Mouse (Mus musculus) ovary, postnatal 36 days (tissue): Measurements from ENCODE around the gene Tceal9.
"Not testable (repeated sequence)": the region's sequence is repeated elsewhere in the genome, so short reads cannot be mapped to it uniquely, and the experiment has no call there.

Experiments used
- DNase-seq: peaks from one replicate; pipeline ENCODE4 v3.0.0; 2022; ENCODE audit warnings: low spot score, mixed read lengths

Tceal9 gene

DNA sequence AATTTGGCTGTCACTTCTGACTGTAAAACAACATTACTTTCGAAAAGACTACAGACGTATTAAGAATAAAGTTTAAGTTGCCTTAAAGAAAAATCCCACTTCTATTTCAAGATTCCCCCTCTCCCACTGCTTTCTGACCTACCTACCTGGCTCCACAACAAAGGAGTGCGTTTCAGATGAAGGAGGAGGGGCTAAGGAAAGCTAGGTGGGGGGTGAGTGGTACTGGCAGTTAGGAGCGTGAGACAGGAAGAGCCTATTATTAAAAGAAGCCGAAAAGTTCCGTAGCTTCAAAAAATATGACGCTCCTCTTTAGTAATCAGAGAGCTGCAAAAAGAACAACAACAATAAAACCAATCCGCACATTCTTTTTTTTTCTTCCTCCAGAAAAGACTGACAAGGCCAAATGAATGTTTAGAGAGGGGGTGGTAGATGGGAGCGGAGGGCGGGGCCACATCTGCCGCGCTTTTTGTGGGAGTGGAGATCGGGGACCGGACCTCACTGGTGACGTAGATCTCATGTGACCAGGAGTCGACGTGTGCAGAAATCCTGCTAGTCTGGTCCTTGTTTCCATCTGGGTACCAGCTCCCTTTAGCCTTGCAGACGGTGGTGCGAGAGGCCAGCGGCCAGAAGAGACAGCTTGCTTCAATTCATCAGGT, at the start of gene Tceal9:
Gene Tceal9, plus strand, starts transcription at position 506 of the 656 bp plus-strand sequence.
- peak; percentile 78 for DNase-seq

- no peak for DNase-seq
These were observed 49.5 kb upstream of the Tceal9 start for GRCm38 (mm10) chrX:136195193-136195944.

GRCm38 (mm10) chrX:136196873-136197272, 48.0 kb upstream of the Tceal9 start:
- peak; percentile 26 for DNase-seq

DNA sequence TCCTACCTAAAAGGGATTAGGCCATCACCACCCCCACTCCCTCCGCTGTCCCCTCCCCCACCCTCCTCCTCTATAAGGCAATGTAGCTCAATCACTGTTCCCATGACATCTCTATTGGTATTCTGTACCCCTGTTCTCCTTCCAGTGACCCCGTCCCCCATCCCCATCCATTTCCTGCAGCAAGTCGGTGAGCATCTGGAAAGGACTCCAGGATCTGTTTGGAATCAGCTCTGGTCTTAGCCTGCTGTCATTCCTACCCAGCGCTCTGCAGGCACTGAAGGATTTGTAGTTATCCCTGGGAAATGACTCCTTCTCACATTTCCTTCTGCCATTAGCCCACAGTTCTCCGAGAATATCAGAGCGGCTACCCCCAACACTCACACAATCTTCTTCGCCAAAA, 41.6 kb upstream of the Tceal9 start:
- DNase-seq = no peak

- no peak for DNase-seq
These were observed 41.2 kb upstream of the Tceal9 start, which contains the start of gene Tceal5 for GRCm38 (mm10) chrX:136203664-136204066. Gene Tceal5, minus strand, starts transcription at chrX:136203876.

- DNase-seq = no peak
These were observed 40.5 kb upstream of the Tceal9 start for GRCm38 (mm10) chrX:136204406-136204805.

- DNase-seq = no peak
These were observed 31.5 kb upstream of the Tceal9 start for GRCm38 (mm10) chrX:136213396-136213795.

- not testable (repeated sequence) for DNase-seq
These were observed 29.9 kb upstream of the Tceal9 start, which contains the start of the genes Tceal7 and Bex1 for GRCm38 (mm10) chrX:136214729-136215677. Gene Tceal7, plus strand, starts transcription at chrX:136214779. Gene Bex1, minus strand, starts transcription at chrX:136215513.

DNA sequence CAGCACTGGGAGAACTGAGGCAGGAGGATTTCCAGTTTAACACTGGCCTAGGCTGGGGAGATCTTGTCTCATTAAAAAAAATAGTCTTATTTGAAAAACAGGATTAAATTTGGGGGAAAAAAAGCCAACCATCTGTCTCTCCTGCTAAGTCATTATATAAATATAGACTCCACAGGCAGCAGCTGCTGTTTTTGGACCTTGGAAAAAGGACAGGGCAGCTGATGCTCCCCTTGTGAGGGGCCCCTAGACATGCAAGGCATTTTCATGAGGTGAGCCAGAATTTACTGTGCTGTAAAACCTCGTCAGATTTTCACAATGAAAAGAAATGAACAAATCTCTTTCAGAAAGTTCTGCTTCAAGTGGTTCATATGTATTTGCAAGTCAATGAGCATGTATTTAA, 28.6 kb upstream of the Tceal9 start:
- DNase-seq = no peak

GRCm38 (mm10) chrX:136223714-136224113, 21.2 kb upstream of the Tceal9 start:
- no peak for DNase-seq

GRCm38 (mm10) chrX:136227768-136228167, 17.1 kb upstream of the Tceal9 start:
- DNase-seq = no peak

DNA sequence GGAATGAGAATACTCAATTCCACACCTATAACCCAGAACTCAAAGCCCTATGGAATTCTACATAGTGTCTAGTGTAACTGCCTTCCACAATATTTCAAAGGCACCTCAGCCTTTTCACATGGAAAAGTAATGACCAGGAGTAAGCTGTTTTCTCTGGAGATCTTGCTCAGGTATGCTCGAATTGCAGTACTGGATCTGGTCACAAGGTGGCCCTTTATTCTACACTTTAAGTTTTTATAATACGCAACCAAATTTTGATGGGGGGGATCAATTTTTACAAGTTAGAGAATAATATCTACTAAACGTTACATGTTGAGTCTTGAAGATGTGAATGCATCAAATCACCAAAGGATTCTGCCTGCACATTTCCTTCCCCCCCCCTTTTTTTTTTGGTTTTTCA, 6.8 kb upstream of the Tceal9 start:
- DNase-seq = no peak

- DNase-seq = no peak
These were observed 1.7 kb upstream of the Tceal9 start for GRCm38 (mm10) chrX:136243181-136243580.

GRCm38 (mm10) chrX:136245521-136246071, 717 bp downstream of the Tceal9 start:
- DNase-seq = peak; percentile 45

DNA sequence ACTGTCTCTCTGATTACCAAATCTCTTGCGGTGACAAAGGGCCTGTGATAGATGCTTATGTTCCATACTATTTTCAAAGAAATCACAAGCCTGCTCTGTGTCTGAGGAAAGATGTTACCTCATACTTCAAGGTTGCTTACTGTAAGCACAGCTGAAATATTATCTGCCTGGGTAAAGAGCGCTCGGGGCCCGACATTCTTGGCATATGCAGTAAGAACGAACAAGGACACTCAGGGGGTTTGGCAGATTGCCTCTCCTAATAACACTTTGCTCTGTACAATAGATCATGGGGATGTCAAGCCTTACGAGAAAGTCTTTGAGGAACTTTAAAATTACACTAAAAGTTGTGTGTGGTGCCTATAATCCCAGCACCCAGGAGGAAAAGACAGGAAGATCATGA, 3.9 kb downstream of the Tceal9 start:
- peak; percentile 32 for DNase-seq

DNA sequence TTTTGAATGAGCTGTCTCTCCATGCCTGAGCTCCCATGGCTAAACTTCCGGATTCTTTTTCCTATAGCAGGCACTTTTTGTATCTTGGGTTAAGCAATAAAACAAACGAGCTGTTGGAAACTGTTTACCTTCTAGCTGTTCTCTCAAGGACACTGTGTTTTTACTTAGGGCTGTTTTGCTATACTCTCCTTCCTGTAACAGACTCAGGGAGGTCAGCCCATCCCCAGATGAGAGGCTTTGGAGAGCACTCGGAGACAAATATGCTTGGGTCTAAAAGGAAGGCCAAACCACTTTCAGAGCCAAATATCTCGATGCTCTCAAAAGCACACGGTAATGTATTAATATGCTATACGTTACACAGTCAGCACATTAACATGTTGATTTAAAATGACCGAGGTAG, 4.8 kb downstream of the Tceal9 start:
- no peak for DNase-seq

- DNase-seq = no peak
These were observed 7.3 kb downstream of the Tceal9 start for GRCm38 (mm10) chrX:136252023-136252729.

- no peak for DNase-seq
These were observed 22.8 kb downstream of the Tceal9 start for GRCm38 (mm10) chrX:136267720-136268119.

- no peak for DNase-seq
These were observed 23.3 kb downstream of the Tceal9 start for GRCm38 (mm10) chrX:136268173-136268572.

DNA sequence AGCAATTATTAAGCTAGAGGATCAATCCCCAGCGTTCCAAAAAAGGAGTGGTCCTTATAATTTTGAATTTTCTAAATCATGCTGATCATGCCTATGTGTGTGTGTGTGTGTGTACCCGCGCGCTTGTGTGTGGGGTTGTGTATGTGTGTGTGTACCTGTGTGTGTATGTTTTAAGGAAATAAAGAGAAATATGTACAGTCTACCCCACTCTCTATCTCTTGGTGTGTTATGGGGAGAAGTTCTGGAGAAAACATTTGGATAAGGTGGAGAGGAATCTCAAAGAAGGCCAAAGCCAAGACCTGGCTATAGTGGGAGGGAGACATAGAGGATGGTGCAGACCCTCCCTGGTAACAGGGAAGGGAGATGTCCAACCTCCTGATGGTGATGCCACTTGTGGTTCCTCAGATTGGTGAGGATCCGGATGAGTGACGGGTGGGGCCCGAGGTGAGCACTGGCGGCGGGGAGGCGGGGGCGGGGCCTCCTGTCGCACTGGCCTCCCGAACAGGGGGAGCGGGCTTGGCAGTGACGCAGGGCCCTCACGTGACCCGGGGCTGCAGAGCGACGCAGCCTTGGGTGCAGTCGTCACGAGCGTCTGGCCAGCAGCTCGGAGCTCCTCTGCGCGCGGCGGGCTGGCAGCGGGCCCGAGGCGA, 25.0 kb downstream of the Tceal9 start, which contains the start of gene Bex3:
Gene Bex3, plus strand, starts transcription at position 511 of the 650 bp plus-strand sequence.
- peak; percentile 61 for DNase-seq
